Comparison of ENCODE assay signal across 9 mouse cellular contexts in the genomic region with DNA sequence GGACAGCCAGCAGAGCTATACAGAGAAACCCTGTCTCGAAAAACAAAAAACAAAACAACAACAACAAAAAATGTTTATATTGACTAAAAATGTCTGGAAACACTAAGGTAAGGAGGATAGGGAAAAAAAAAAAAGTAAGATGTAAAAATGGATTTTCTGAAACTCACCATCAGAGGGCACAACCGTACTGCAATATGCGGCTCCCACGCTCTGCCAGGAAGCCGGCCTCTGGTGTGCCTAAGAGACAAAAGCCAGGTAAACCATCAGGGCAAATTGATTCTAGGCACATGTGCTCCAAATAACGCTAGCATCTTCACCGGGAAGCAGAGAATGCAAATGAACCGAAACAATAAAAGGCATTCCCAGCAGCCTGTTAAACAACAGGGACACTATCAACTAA. TPM values are rescaled to one million over a fixed set of nuclear protein-coding genes. Genes with fewer than 3 reads are reported as not detected.
DNase-seq lines count a peak whose midpoint lies in the region; ATAC-seq and TF ChIP-seq lines count a peak whose summit lies in the region.
"Had no signal": no experiment of that assay in that cellular context is flagged by ENCODE, and none has a peak within 500 bp of the region (broad histone marks: within the 10 kb centered on the region; RNA-seq: fewer than 3 reads in every experiment).

No protein-coding gene starts in this region.

- peak; percentile 13 for TF ChIP-seq CTCF in ES-Bruce4 (IDR thresholded peaks at IDR 0.05; ENCODE audit: low read depth, low read length)
- TF ChIP-seq CTCF in brain, embryonic 14.5 days (IDR thresholded peaks at IDR 0.05; ENCODE audit: borderline replicate concordance, extremely low read depth, insufficient read depth, insufficient read length), result peak; percentile 28; the same call in 1 of the 2 replicates

- H3K4me1 ChIP-seq in ES-Bruce4 (ENCODE audit: control insufficient read depth, insufficient read depth, low read length), result no peaks in the 10 kb centered on the region

- no peak for ATAC-seq in erythroid progenitor cell, adult 5-6 weeks (replicated peaks; ENCODE audit: low FRiP score, poor library complexity, severe bottlenecking)

- no peak overlapping the region for H3K4me3 ChIP-seq in ES-Bruce4 (ENCODE audit: low read depth, low read length)
- H3K4me3 ChIP-seq: heart, embryonic 13.5 days had no signal

- no peaks in the 10 kb centered on the region for H3K36me3 ChIP-seq in ES-Bruce4 (ENCODE audit: control insufficient read depth, insufficient read depth, low read length, poor library complexity, severe bottlenecking)

- H3K27ac ChIP-seq in ES-Bruce4 (ENCODE audit: insufficient read depth, low read length), result no peak overlapping the region
- H3K27ac ChIP-seq: heart, embryonic 13.5 days had no signal

- TF ChIP-seq POLR2A in ES-Bruce4 (IDR thresholded peaks at IDR 0.05; ENCODE audit: insufficient read depth, low read length), result no peak
- TF ChIP-seq POLR2A in brain, embryonic 14.5 days (IDR thresholded peaks at IDR 0.05; ENCODE audit: borderline replicate concordance, extremely low read depth, insufficient read depth, insufficient read length, poor library complexity, severe bottlenecking), result no peak

- peak; percentile 35 for DNase-seq in layer of hippocampus, adult 9-11 months
- DNase-seq in layer of hippocampus, postnatal 25 days (ENCODE audit: extremely low spot score in 1 of 2, low spot score in 1 of 2), result no peak
- peak; percentile 52 for DNase-seq in brain, embryonic 14.5 days (ENCODE audit: low read depth)
- DNase-seq in lung, postnatal 25 days (ENCODE audit: low spot score), result peak; percentile 22
- no peak for DNase-seq in natural killer cell, adult 2 months (ENCODE audit: low spot score in 2 of 2)
- DNase-seq: spleen, adult 18-20 months had no signal

- no peaks in the 10 kb centered on the region for H3K27me3 ChIP-seq in ES-Bruce4 (ENCODE audit: control insufficient read depth, insufficient read depth, low read length, poor library complexity, severe bottlenecking)
- H3K27me3 ChIP-seq: heart, embryonic 13.5 days had no signal

- no peak overlapping the region for H3K9ac ChIP-seq in ES-Bruce4 (ENCODE audit: low read depth, poor library complexity, severe bottlenecking)
- H3K9ac ChIP-seq: heart, embryonic 13.5 days had no signal

- peaks cover 9% of the 10 kb centered on the region for H3K9me3 ChIP-seq in ES-Bruce4 (replicated peaks; ENCODE audit: control insufficient read depth, insufficient read depth, low read length, poor library complexity, severe bottlenecking)

- no peak for TF ChIP-seq EP300 in ES-Bruce4 (IDR thresholded peaks at IDR 0.05; ENCODE audit: insufficient read depth, low read depth, low read length)

RNA-seq across cellular contexts. Expression of a gene that starts 49.3 kb away (rescaled TPM):
- under 1 TPM in 1 of 2 experiments, not detected in 1; 0.16 TPM for total RNA-seq in layer of hippocampus, postnatal 25 days (2021)
- not detected in 2 replicates for polyA plus RNA-seq in ES-Bruce4 (2011; ENCODE audit: insufficient read depth, insufficient read length, low read depth, missing spikeins)
- 0.42 and 0.50 TPM in 2 replicates for polyA plus RNA-seq in brain, embryonic 14.5 days (2012; rRNA removed)
- not detected in 2 replicates for total RNA-seq in erythroid progenitor cell, adult 5-6 weeks (2015; ENCODE audit: low replicate concordance)
- not detected in 2 replicates for total RNA-seq in erythroid progenitor cell, adult 5-6 weeks (2017; ENCODE audit: low replicate concordance)

Comparison
In these comparisons a context has a peak if more than half of its experiments do, and no peak if none do; other contexts are left out.
1. DNase-seq: peak in layer of hippocampus, adult 9-11 months (single experiment), brain, embryonic 14.5 days (single experiment) and lung, postnatal 25 days (single experiment); none in layer of hippocampus, postnatal 25 days (0 of 2) and natural killer cell, adult 2 months (0 of 2).